Mouse (Mus musculus): Measurements from ENCODE around the gene Hspb1. TPM values are rescaled to one million over a fixed set of nuclear protein-coding genes. Genes with fewer than 3 reads are reported as not detected.

Hspb1 gene
- polyA plus RNA-seq, 1 experiment from 2014 or later = 16.1 TPM

- H3K27ac ChIP-seq (replicated peaks) = peak overlapping the region; percentile 58
- peak; percentile 50 for ATAC-seq (ENCODE audit: insufficient read depth)
- no peak overlapping the region for H3K4me2 ChIP-seq
- WGBS (ENCODE audit: insufficient replicate concordance) = 64% methylated on average over 6 of the region's 6 CpGs
- peaks cover 47% of the 10 kb centered on the region for H3K4me1 ChIP-seq (replicated peaks)
- no peaks in the 10 kb centered on the region for H3K27me3 ChIP-seq
- no peak overlapping the region for H3K9ac ChIP-seq
- H3K4me3 ChIP-seq (replicated peaks) = no peak overlapping the region
- no peaks in the 10 kb centered on the region for H3K9me3 ChIP-seq (replicated peaks)
- peaks cover 79% of the 10 kb centered on the region for H3K36me3 ChIP-seq (replicated peaks)
These were observed 26.4 kb downstream of the Hspb1 start for GRCm38 (mm10) chr5:135914156-135914555.

GRCm38 (mm10) chr5:135916051-135916565 is 28.4 kb downstream of the Hspb1 start:
- H3K4me3 ChIP-seq (replicated peaks) = no peak overlapping the region
- H3K9me3 ChIP-seq (replicated peaks) = no peaks in the 10 kb centered on the region
- no peak overlapping the region for H3K9ac ChIP-seq
- H3K27ac ChIP-seq (replicated peaks) = 0 out of 2 replicates have a peak overlapping the region, but pooled peaks have one; percentile 14
- H3K36me3 ChIP-seq (replicated peaks) = peaks cover 77% of the 10 kb centered on the region
- no peak overlapping the region for H3K4me2 ChIP-seq
- no peaks in the 10 kb centered on the region for H3K27me3 ChIP-seq
- H3K4me1 ChIP-seq (replicated peaks) = peaks cover 40% of the 10 kb centered on the region
- WGBS (ENCODE audit: insufficient replicate concordance) = 74% methylated on average over 6 of the region's 6 CpGs
- ATAC-seq (ENCODE audit: insufficient read depth) = no peak

- no peak overlapping the region for H3K4me2 ChIP-seq
- ATAC-seq (ENCODE audit: insufficient read depth) = no peak
- no peak overlapping the region for H3K4me3 ChIP-seq (replicated peaks)
- no peaks in the 10 kb centered on the region for H3K27me3 ChIP-seq
- no peak overlapping the region for H3K27ac ChIP-seq (replicated peaks)
- no peak overlapping the region for H3K9ac ChIP-seq
- H3K4me1 ChIP-seq (replicated peaks) = peaks cover 40% of the 10 kb centered on the region
- peaks cover 77% of the 10 kb centered on the region for H3K36me3 ChIP-seq (replicated peaks)
- H3K9me3 ChIP-seq (replicated peaks) = no peaks in the 10 kb centered on the region
- 76% methylated on average over 3 of the region's 3 CpGs for WGBS (ENCODE audit: insufficient replicate concordance)
These were observed 28.9 kb downstream of the Hspb1 start for GRCm38 (mm10) chr5:135916601-135917000.

GRCm38 (mm10) chr5:135917327-135918058 is 29.8 kb downstream of the Hspb1 start:
- ATAC-seq (ENCODE audit: insufficient read depth) = no peak
- no peaks in the 10 kb centered on the region for H3K9me3 ChIP-seq (replicated peaks)
- H3K4me2 ChIP-seq = no peak overlapping the region
- peaks cover 79% of the 10 kb centered on the region for H3K36me3 ChIP-seq (replicated peaks)
- no peak overlapping the region for H3K9ac ChIP-seq
- H3K27ac ChIP-seq (replicated peaks) = no peak overlapping the region
- H3K27me3 ChIP-seq = no peaks in the 10 kb centered on the region
- WGBS (ENCODE audit: insufficient replicate concordance) = 84% methylated on average over 8 of the region's 8 CpGs
- no peak overlapping the region for H3K4me3 ChIP-seq (replicated peaks)
- H3K4me1 ChIP-seq (replicated peaks) = peaks cover 38% of the 10 kb centered on the region

GRCm38 (mm10) chr5:135918059-135918437 is 30.3 kb downstream of the Hspb1 start:
- Histone ChIP-seq H3K9ac (no peak overlapping the region), H3K4me1 (replicated peaks) (peaks cover 32% of the 10 kb centered on the region), H3K4me2 (no peak overlapping the region), H3K36me3 (replicated peaks) (peaks cover 81% of the 10 kb centered on the region), H3K4me3 (replicated peaks) (no peak overlapping the region), H3K9me3 (replicated peaks) (no peaks in the 10 kb centered on the region), H3K27me3 (no peaks in the 10 kb centered on the region), H3K27ac (replicated peaks) (no peak overlapping the region)
- 82% methylated on average over 5 of the region's 5 CpGs for WGBS (ENCODE audit: insufficient replicate concordance)
- ATAC-seq (ENCODE audit: insufficient read depth) = no peak

GRCm38 (mm10) chr5:135918593-135918992 is 30.9 kb downstream of the Hspb1 start:
- Histone ChIP-seq H3K27ac (replicated peaks) (no peak overlapping the region), H3K9me3 (replicated peaks) (no peaks in the 10 kb centered on the region), H3K4me1 (replicated peaks) (peaks cover 28% of the 10 kb centered on the region), H3K9ac (no peak overlapping the region), H3K36me3 (replicated peaks) (peaks cover 81% of the 10 kb centered on the region), H3K4me2 (no peak overlapping the region), H3K27me3 (no peaks in the 10 kb centered on the region), H3K4me3 (replicated peaks) (no peak overlapping the region)
- no peak for ATAC-seq (ENCODE audit: insufficient read depth)
- WGBS (ENCODE audit: insufficient replicate concordance) = 82% methylated on average over 5 of the region's 5 CpGs

- no peaks in the 10 kb centered on the region for H3K27me3 ChIP-seq
- no peak for ATAC-seq (ENCODE audit: insufficient read depth)
- no peak overlapping the region for H3K4me3 ChIP-seq (replicated peaks)
- no peak overlapping the region for H3K27ac ChIP-seq (replicated peaks)
- peaks cover 16% of the 10 kb centered on the region for H3K4me1 ChIP-seq (replicated peaks)
- peaks cover 86% of the 10 kb centered on the region for H3K36me3 ChIP-seq (replicated peaks)
- 82% methylated on average over 3 of the region's 3 CpGs for WGBS (ENCODE audit: insufficient replicate concordance)
- no peak overlapping the region for H3K9ac ChIP-seq
- no peak overlapping the region for H3K4me2 ChIP-seq
- no peaks in the 10 kb centered on the region for H3K9me3 ChIP-seq (replicated peaks)
These were observed 32.2 kb downstream of the Hspb1 start for GRCm38 (mm10) chr5:135919902-135920301.

GRCm38 (mm10) chr5:135923901-135924300 is 36.2 kb downstream of the Hspb1 start:
- no peak for ATAC-seq (ENCODE audit: insufficient read depth)
- Histone ChIP-seq H3K4me3 (replicated peaks) (no peak overlapping the region), H3K9ac (no peak overlapping the region), H3K4me1 (replicated peaks) (peaks cover 6% of the 10 kb centered on the region; the same call in 1 of the 2 replicates), H3K9me3 (replicated peaks) (no peaks in the 10 kb centered on the region), H3K4me2 (no peak overlapping the region), H3K27ac (replicated peaks) (no peak overlapping the region), H3K36me3 (replicated peaks) (peaks cover 92% of the 10 kb centered on the region), H3K27me3 (no peaks in the 10 kb centered on the region)
- 83% methylated on average over 7 of the region's 7 CpGs for WGBS (ENCODE audit: insufficient replicate concordance)

- Histone ChIP-seq H3K36me3 (replicated peaks) (peaks cover 67% of the 10 kb centered on the region), H3K9ac (no peak overlapping the region)
- WGBS (ENCODE audit: insufficient replicate concordance) = 73% methylated on average over 6 of the region's 6 CpGs
These were observed 42.1 kb downstream of the Hspb1 start for GRCm38 (mm10) chr5:135929685-135930424.

GRCm38 (mm10) chr5:135931526-135931925 is 43.8 kb downstream of the Hspb1 start:
- H3K27me3 ChIP-seq = no peaks in the 10 kb centered on the region
- WGBS (ENCODE audit: insufficient replicate concordance) = 81% methylated on average over 9 of the region's 9 CpGs
- H3K36me3 ChIP-seq (replicated peaks) = peaks cover 53% of the 10 kb centered on the region
- no peak overlapping the region for H3K4me2 ChIP-seq
- H3K9ac ChIP-seq = no peak overlapping the region
- no peak overlapping the region for H3K27ac ChIP-seq (replicated peaks)
- peaks cover 42% of the 10 kb centered on the region for H3K4me1 ChIP-seq (replicated peaks)
- ATAC-seq (ENCODE audit: insufficient read depth) = no peak
- H3K9me3 ChIP-seq (replicated peaks) = no peaks in the 10 kb centered on the region
- H3K4me3 ChIP-seq (replicated peaks) = no peak overlapping the region

More at GRCm38 (mm10) chr5:135929685-135930424, 42.1 kb downstream of the Hspb1 start:
- Histone ChIP-seq H3K4me2 (no peak overlapping the region), H3K4me3 (replicated peaks) (no peak overlapping the region), H3K4me1 (replicated peaks) (peaks cover 31% of the 10 kb centered on the region), H3K27ac (replicated peaks) (no peak overlapping the region), H3K9me3 (replicated peaks) (no peaks in the 10 kb centered on the region), H3K27me3 (no peaks in the 10 kb centered on the region)
- no peak for ATAC-seq (ENCODE audit: insufficient read depth)

GRCm38 (mm10) chr5:135932359-135932758 is 44.6 kb downstream of the Hspb1 start:
- 75% methylated on average over 2 of the region's 2 CpGs for WGBS (ENCODE audit: insufficient replicate concordance)
- ATAC-seq (ENCODE audit: insufficient read depth) = no peak
- H3K9ac ChIP-seq = no peak overlapping the region
- peak overlapping the region; percentile 13; the same call in 1 of the 2 replicates for H3K4me2 ChIP-seq
- no peak overlapping the region for H3K4me3 ChIP-seq (replicated peaks)
- H3K27ac ChIP-seq (replicated peaks) = no peak overlapping the region
- H3K27me3 ChIP-seq = no peaks in the 10 kb centered on the region
- no peaks in the 10 kb centered on the region for H3K9me3 ChIP-seq (replicated peaks)
- H3K36me3 ChIP-seq (replicated peaks) = peaks cover 44% of the 10 kb centered on the region
- H3K4me1 ChIP-seq (replicated peaks) = peaks cover 38% of the 10 kb centered on the region

All from liver, embryonic 15.5 days (tissue).